Mouse (Mus musculus): ENCODE data around the gene Asic2.
"Not testable (repeated sequence)": the region's sequence is repeated elsewhere in the genome, so short reads cannot be mapped to it uniquely, and the experiment has no call there.

The Asic2 gene

GRCm38 (mm10) chr11:81416319-81416718 lies 551.9 kb downstream of the Asic2 start:
- no peak for DNase-seq

- no peak for DNase-seq
These were observed 553.7 kb downstream of the Asic2 start for GRCm38 (mm10) chr11:81414596-81414995.

GRCm38 (mm10) chr11:81411251-81411650 lies 557.0 kb downstream of the Asic2 start:
- no peak for DNase-seq

GRCm38 (mm10) chr11:81405951-81406350 lies 562.3 kb downstream of the Asic2 start:
- DNase-seq = no peak

GRCm38 (mm10) chr11:81402263-81402662 lies 566.0 kb downstream of the Asic2 start:
- no peak for DNase-seq

GRCm38 (mm10) chr11:81392855-81393254 lies 575.4 kb downstream of the Asic2 start:
- peak; percentile 59 for DNase-seq

- no peak for DNase-seq
These were observed 582.1 kb downstream of the Asic2 start for GRCm38 (mm10) chr11:81386185-81386584.

GRCm38 (mm10) chr11:81385547-81385946 lies 582.7 kb downstream of the Asic2 start:
- DNase-seq = no peak

GRCm38 (mm10) chr11:81374841-81375240 lies 593.4 kb downstream of the Asic2 start:
- DNase-seq = peak; percentile 33

GRCm38 (mm10) chr11:81374003-81374710 lies 594.1 kb downstream of the Asic2 start:
- no peak for DNase-seq

- DNase-seq = no peak
These were observed 596.7 kb downstream of the Asic2 start for GRCm38 (mm10) chr11:81371545-81371944.

GRCm38 (mm10) chr11:81370426-81370810 lies 597.8 kb downstream of the Asic2 start:
- DNase-seq = no peak

- no peak for DNase-seq
These were observed 598.5 kb downstream of the Asic2 start for GRCm38 (mm10) chr11:81369497-81370425.

- DNase-seq = no peak
These were observed 603.8 kb downstream of the Asic2 start for GRCm38 (mm10) chr11:81364442-81364841.

GRCm38 (mm10) chr11:81362461-81362860 lies 605.8 kb downstream of the Asic2 start:
- no peak for DNase-seq

- DNase-seq = no peak
These were observed 607.2 kb downstream of the Asic2 start for GRCm38 (mm10) chr11:81361040-81361439.

GRCm38 (mm10) chr11:81350498-81350897 lies 617.8 kb downstream of the Asic2 start:
- DNase-seq = not testable (repeated sequence)

GRCm38 (mm10) chr11:81331977-81332376 lies 636.3 kb downstream of the Asic2 start:
- DNase-seq = no peak

GRCm38 (mm10) chr11:81330982-81331381 lies 637.3 kb downstream of the Asic2 start:
- no peak for DNase-seq

GRCm38 (mm10) chr11:81328088-81328487 lies 640.2 kb downstream of the Asic2 start:
- no peak for DNase-seq

- DNase-seq = no peak
These were observed 645.1 kb downstream of the Asic2 start for GRCm38 (mm10) chr11:81323146-81323545.

- no peak for DNase-seq
These were observed 645.8 kb downstream of the Asic2 start for GRCm38 (mm10) chr11:81322466-81322865.

GRCm38 (mm10) chr11:81290041-81290440 lies 678.2 kb downstream of the Asic2 start:
- DNase-seq = no peak

- no peak for DNase-seq
These were observed 685.1 kb downstream of the Asic2 start for GRCm38 (mm10) chr11:81283185-81283584.

Measured in cerebellum, adult 9-11 months (tissue).